Mouse (Mus musculus): ENCODE measurements around the gene Nipsnap3b. TPM values are rescaled to one million over a fixed set of nuclear protein-coding genes. Genes with fewer than 3 reads are reported as not detected.

Nipsnap3b gene
- total RNA-seq, 2 experiments from 2014 or later: 7.6 to 7.7 TPM

Other genes with a start within 250 kb of the Nipsnap3b start
- gene Olfr275, start 197.3 kb upstream of the Nipsnap3b start, total RNA-seq (2021): not detected
- gene Olfr273, start 152.6 kb upstream of the Nipsnap3b start, total RNA-seq (2021): not detected
- gene Olfr272, start 92.7 kb upstream of the Nipsnap3b start, total RNA-seq (2021): not detected
- gene Olfr270, start 47.3 kb upstream of the Nipsnap3b start, total RNA-seq (2021): not detected
- not detected for gene Nipsnap3a, start 22.6 kb upstream of the Nipsnap3b start, total RNA-seq (2021)
- 10 to 100 TPM; 15.8 to 17.9 TPM for gene Abca1, start 148.0 kb downstream of the Nipsnap3b start, total RNA-seq (2021)

Measured in heart, adult 18-20 months (tissue).